Mouse (Mus musculus): ENCODE measurements at regions not wholly inside any gene's neighbourhood (a gene's known extent, or its start where the extent isn't known, plus 50 kb on each side); places are given as distances from the start of the nearest gene placed in this dataset.

- Histone ChIP-seq H3K4me3 (ENCODE audit: insufficient read depth, low read depth, low read length) (no peak overlapping the region), H3K4me1 (ENCODE audit: control insufficient read depth, insufficient read depth, insufficient read length, low read length) (no peaks in the 10 kb centered on the region), H3K27ac (replicated peaks; ENCODE audit: low read depth, low read length) (no peak overlapping the region)
Observed at GRCm38 (mm10) chr2:103875754-103876153, 78.3 kb upstream of the Caprin1 start.

- Histone ChIP-seq H3K4me3 (ENCODE audit: insufficient read depth, low read depth, low read length) (no peak overlapping the region), H3K27ac (replicated peaks; ENCODE audit: low read depth, low read length) (no peak overlapping the region), H3K4me1 (ENCODE audit: control insufficient read depth, insufficient read depth, insufficient read length, low read length) (peaks cover 3% of the 10 kb centered on the region)
Observed at GRCm38 (mm10) chr2:103876236-103876635, 78.8 kb upstream of the Caprin1 start.

GRCm38 (mm10) chr2:103881026-103881763 lies 76.6 kb upstream of the Lmo2 start:
- Histone ChIP-seq H3K4me1 (ENCODE audit: control insufficient read depth, insufficient read depth, insufficient read length, low read length) (peaks cover 5% of the 10 kb centered on the region), H3K4me3 (ENCODE audit: insufficient read depth, low read depth, low read length) (no peak overlapping the region), H3K27ac (replicated peaks; ENCODE audit: low read depth, low read length) (no peak overlapping the region)

- Histone ChIP-seq H3K27ac (replicated peaks; ENCODE audit: low read depth, low read length) (no peak overlapping the region), H3K4me3 (ENCODE audit: insufficient read depth, low read depth, low read length) (no peak overlapping the region), H3K4me1 (ENCODE audit: control insufficient read depth, insufficient read depth, insufficient read length, low read length) (peaks cover 5% of the 10 kb centered on the region)
Observed at GRCm38 (mm10) chr2:103884926-103885325, 72.9 kb upstream of the Lmo2 start.

- no peak overlapping the region for H3K27ac ChIP-seq (replicated peaks; ENCODE audit: low read depth, low read length)
- H3K4me1 ChIP-seq (ENCODE audit: control insufficient read depth, insufficient read depth, insufficient read length, low read length), result no peaks in the 10 kb centered on the region
- H3K4me3 ChIP-seq (ENCODE audit: insufficient read depth, low read depth, low read length), result no peak overlapping the region
Observed at GRCm38 (mm10) chr2:103888023-103888422, 69.8 kb upstream of the Lmo2 start.

- Histone ChIP-seq H3K27ac (replicated peaks; ENCODE audit: low read depth, low read length) (no peak overlapping the region), H3K4me1 (ENCODE audit: control insufficient read depth, insufficient read depth, insufficient read length, low read length) (peaks cover 16% of the 10 kb centered on the region), H3K4me3 (ENCODE audit: insufficient read depth, low read depth, low read length) (no peak overlapping the region)
Observed at GRCm38 (mm10) chr2:103891240-103891767, 66.5 kb upstream of the Lmo2 start.

- Histone ChIP-seq H3K4me3 (ENCODE audit: insufficient read depth, low read depth, low read length) (no peak overlapping the region), H3K27ac (replicated peaks; ENCODE audit: low read depth, low read length) (no peak overlapping the region), H3K4me1 (ENCODE audit: control insufficient read depth, insufficient read depth, insufficient read length, low read length) (peaks cover 19% of the 10 kb centered on the region)
Observed at GRCm38 (mm10) chr2:103893159-103893740, 64.5 kb upstream of the Lmo2 start.

- Histone ChIP-seq H3K4me1 (ENCODE audit: control insufficient read depth, insufficient read depth, insufficient read length, low read length) (peaks cover 19% of the 10 kb centered on the region), H3K4me3 (ENCODE audit: insufficient read depth, low read depth, low read length) (no peak overlapping the region), H3K27ac (replicated peaks; ENCODE audit: low read depth, low read length) (no peak overlapping the region)
Observed at GRCm38 (mm10) chr2:103893805-103894204, 64.0 kb upstream of the Lmo2 start.

- Histone ChIP-seq H3K4me3 (ENCODE audit: insufficient read depth, low read depth, low read length) (no peak overlapping the region), H3K27ac (replicated peaks; ENCODE audit: low read depth, low read length) (no peak overlapping the region; the same call in 1 of the 2 replicates), H3K4me1 (ENCODE audit: control insufficient read depth, insufficient read depth, insufficient read length, low read length) (peaks cover 19% of the 10 kb centered on the region)
Observed at GRCm38 (mm10) chr2:103894981-103895676, 62.7 kb upstream of the Lmo2 start.

GRCm38 (mm10) chr2:103896160-103896559 lies 61.6 kb upstream of the Lmo2 start:
- H3K4me1 ChIP-seq (ENCODE audit: control insufficient read depth, insufficient read depth, insufficient read length, low read length), result peaks cover 28% of the 10 kb centered on the region
- H3K4me3 ChIP-seq (ENCODE audit: insufficient read depth, low read depth, low read length), result no peak overlapping the region
- no peak overlapping the region for H3K27ac ChIP-seq (replicated peaks; ENCODE audit: low read depth, low read length)

GRCm38 (mm10) chr2:103896814-103897213 lies 61.0 kb upstream of the Lmo2 start:
- no peak overlapping the region for H3K27ac ChIP-seq (replicated peaks; ENCODE audit: low read depth, low read length)

GRCm38 (mm10) chr2:103899713-103900112 lies 58.1 kb upstream of the Lmo2 start:
- Histone ChIP-seq H3K27ac (replicated peaks; ENCODE audit: low read depth, low read length) (no peak overlapping the region), H3K4me1 (ENCODE audit: control insufficient read depth, insufficient read depth, insufficient read length, low read length) (peaks cover 48% of the 10 kb centered on the region), H3K4me3 (ENCODE audit: insufficient read depth, low read depth, low read length) (no peak overlapping the region)

More at GRCm38 (mm10) chr2:103896814-103897213, 61.0 kb upstream of the Lmo2 start:
- Histone ChIP-seq H3K4me3 (ENCODE audit: insufficient read depth, low read depth, low read length) (no peak overlapping the region), H3K4me1 (ENCODE audit: control insufficient read depth, insufficient read depth, insufficient read length, low read length) (peaks cover 34% of the 10 kb centered on the region)

GRCm38 (mm10) chr2:103900384-103900783 lies 57.4 kb upstream of the Lmo2 start:
- no peak overlapping the region for H3K4me3 ChIP-seq (ENCODE audit: insufficient read depth, low read depth, low read length)
- H3K4me1 ChIP-seq (ENCODE audit: control insufficient read depth, insufficient read depth, insufficient read length, low read length), result peaks cover 42% of the 10 kb centered on the region
- H3K27ac ChIP-seq (replicated peaks; ENCODE audit: low read depth, low read length), result peak overlapping the region; percentile 19; the same call in 1 of the 2 replicates

GRCm38 (mm10) chr2:103901457-103901856 lies 56.3 kb upstream of the Lmo2 start:
- H3K4me3 ChIP-seq (ENCODE audit: insufficient read depth, low read depth, low read length), result no peak overlapping the region
- H3K27ac ChIP-seq (replicated peaks; ENCODE audit: low read depth, low read length), result peak overlapping the region; percentile 23; the same call in 1 of the 2 replicates
- peaks cover 38% of the 10 kb centered on the region for H3K4me1 ChIP-seq (ENCODE audit: control insufficient read depth, insufficient read depth, insufficient read length, low read length)

- Histone ChIP-seq H3K4me3 (ENCODE audit: insufficient read depth, low read depth, low read length) (no peak overlapping the region), H3K4me1 (ENCODE audit: control insufficient read depth, insufficient read depth, insufficient read length, low read length) (peaks cover 40% of the 10 kb centered on the region), H3K27ac (replicated peaks; ENCODE audit: low read depth, low read length) (no peak overlapping the region)
Observed at GRCm38 (mm10) chr2:103902777-103903176, 55.0 kb upstream of the Lmo2 start.
